Mouse (Mus musculus): ENCODE data around the gene 9230104L09Rik. TPM values are rescaled to one million over a fixed set of nuclear protein-coding genes. Genes with fewer than 3 reads are reported as not detected.

The 9230104L09Rik gene
- polyA plus RNA-seq (2016; fragmentation: Nextera tagmentation; extraction: Ambion mirVana) = not detected in 2 replicates

DNA sequence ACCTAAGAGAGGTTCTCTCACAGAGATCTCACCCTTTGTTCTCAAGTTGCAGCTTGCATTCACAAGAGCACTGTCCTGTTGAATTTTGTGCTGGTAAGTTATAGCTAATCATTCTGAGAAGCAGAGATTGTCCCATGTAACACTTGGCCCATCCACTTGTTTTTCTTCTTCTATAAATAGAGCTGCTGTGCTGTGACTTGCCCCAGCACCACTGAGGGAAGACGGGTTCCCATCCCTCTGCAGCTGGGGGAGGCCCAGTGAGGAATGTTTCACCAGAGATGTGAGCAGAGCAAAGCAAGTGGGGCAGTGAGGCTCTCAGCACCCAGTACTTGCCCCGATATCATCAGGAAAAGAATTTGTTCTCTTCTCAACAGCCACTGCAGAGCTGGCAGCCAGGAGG lies at the start of gene 9230104L09Rik:
Gene 9230104L09Rik (minus strand): TSS at position 73 of the 400 bp plus-strand sequence.
- H3K9ac ChIP-seq = no peak within 1 kb of the TSS
- no peak within 1 kb of the TSS for H3K4me3 ChIP-seq (replicated peaks)
- no peak within 1 kb of the TSS for H3K27ac ChIP-seq
- no peak for ATAC-seq (ENCODE audit: low FRiP score)
- no peaks in the 10 kb centered on the region for H3K4me1 ChIP-seq
- H3K9me3 ChIP-seq = no peaks in the 10 kb centered on the region
- WGBS = 72% methylated on average over 2 of the region's 2 CpGs
- no peaks in the 10 kb centered on the region for H3K27me3 ChIP-seq
- no peak within 1 kb of the TSS for H3K4me2 ChIP-seq
- H3K36me3 ChIP-seq (replicated peaks) = no peaks in the 10 kb centered on the region

GRCm38 (mm10) chr2:148902286-148902685 lies 37.4 kb upstream of the 9230104L09Rik start:
- no peak overlapping the region for H3K9ac ChIP-seq
- H3K27me3 ChIP-seq = no peaks in the 10 kb centered on the region
- no peak overlapping the region for H3K4me2 ChIP-seq
- no peaks in the 10 kb centered on the region for H3K36me3 ChIP-seq (replicated peaks)
- H3K4me1 ChIP-seq = no peaks in the 10 kb centered on the region
- H3K9me3 ChIP-seq = no peaks in the 10 kb centered on the region
- no peak overlapping the region for H3K4me3 ChIP-seq (replicated peaks)
- WGBS = 5% methylated on average over 5 of the region's 5 CpGs
- no peak overlapping the region for H3K27ac ChIP-seq
- ATAC-seq (ENCODE audit: low FRiP score) = peak; percentile 85

DNA sequence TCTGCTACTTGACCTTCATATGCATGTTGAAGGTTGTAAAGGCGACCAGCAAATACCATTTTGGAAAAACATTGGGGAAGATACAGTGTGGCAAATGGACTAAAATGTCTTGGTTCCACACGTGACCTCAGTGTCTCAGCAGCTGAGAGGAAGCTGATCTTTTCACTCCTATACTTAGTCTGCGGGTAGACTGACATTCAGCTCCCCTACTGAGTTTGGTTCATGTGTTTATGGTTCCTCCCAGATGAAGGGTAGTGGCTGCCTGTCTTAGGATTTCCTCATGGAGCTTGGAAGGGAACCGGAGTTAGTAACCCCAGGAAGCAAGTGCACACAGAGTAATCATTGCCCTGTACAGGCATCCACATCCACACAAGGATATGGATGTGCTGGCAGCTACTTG lies 35.5 kb upstream of the 9230104L09Rik start:
- Histone ChIP-seq H3K4me1 (no peaks in the 10 kb centered on the region), H3K4me2 (no peak overlapping the region), H3K9ac (no peak overlapping the region), H3K4me3 (replicated peaks) (no peak overlapping the region), H3K9me3 (no peaks in the 10 kb centered on the region), H3K27me3 (no peaks in the 10 kb centered on the region), H3K27ac (no peak overlapping the region), H3K36me3 (replicated peaks) (no peaks in the 10 kb centered on the region)
- no peak for ATAC-seq (ENCODE audit: low FRiP score)
- WGBS = 73% methylated on average over 4 of the region's 4 CpGs

DNA sequence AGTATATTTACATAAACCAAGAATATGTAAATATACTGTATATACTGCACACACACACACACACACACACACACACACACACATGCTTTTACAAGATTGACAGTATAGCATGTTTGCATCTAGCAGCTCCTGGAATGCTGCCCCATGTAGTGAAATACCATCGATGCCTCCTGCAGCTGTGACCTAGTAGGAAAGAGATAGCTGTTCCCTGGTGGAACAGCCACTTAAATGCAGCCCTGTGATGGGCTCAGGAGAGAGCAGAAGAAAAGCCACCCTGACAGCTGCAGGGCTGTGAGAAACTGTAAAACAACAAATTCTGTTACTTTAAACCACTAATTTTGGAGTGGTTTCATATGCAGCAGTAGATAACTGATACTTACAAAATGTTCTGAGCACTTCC lies 31.4 kb upstream of the 9230104L09Rik start:
- no peaks in the 10 kb centered on the region for H3K9me3 ChIP-seq
- H3K4me1 ChIP-seq = no peaks in the 10 kb centered on the region
- no peak overlapping the region for H3K4me2 ChIP-seq
- H3K9ac ChIP-seq = no peak overlapping the region
- no peaks in the 10 kb centered on the region for H3K36me3 ChIP-seq (replicated peaks)
- ATAC-seq (ENCODE audit: low FRiP score) = no peak
- H3K27ac ChIP-seq = no peak overlapping the region
- WGBS = 80% methylated on average over 1 of the region's 1 CpGs
- no peaks in the 10 kb centered on the region for H3K27me3 ChIP-seq
- H3K4me3 ChIP-seq (replicated peaks) = no peak overlapping the region

DNA sequence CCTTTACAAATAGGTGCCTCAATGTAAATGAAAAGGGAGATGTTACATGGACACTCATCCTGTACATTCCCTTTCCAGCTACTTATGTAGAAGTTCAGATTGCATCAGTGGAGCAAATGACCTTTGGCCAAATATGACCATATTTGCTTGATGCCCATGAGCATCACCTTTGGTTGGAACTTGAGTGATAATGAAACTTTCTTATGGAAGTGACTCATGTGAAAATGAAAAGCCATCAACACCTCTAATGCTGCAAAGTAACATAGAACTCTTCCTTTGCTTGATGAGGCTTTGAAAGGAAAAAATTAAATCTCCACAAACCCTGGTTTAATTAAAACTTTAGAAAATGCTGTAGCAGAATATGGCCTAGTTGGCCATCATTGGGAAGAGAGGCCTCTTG lies 28.3 kb upstream of the 9230104L09Rik start:
- Histone ChIP-seq H3K4me3 (replicated peaks) (no peak overlapping the region), H3K27ac (no peak overlapping the region), H3K36me3 (replicated peaks) (no peaks in the 10 kb centered on the region), H3K4me2 (no peak overlapping the region), H3K9me3 (no peaks in the 10 kb centered on the region), H3K4me1 (peaks cover 21% of the 10 kb centered on the region), H3K9ac (no peak overlapping the region), H3K27me3 (no peaks in the 10 kb centered on the region)
- no peak for ATAC-seq (ENCODE audit: low FRiP score)

GRCm38 (mm10) chr2:148890021-148890851 lies 25.4 kb upstream of the 9230104L09Rik start:
- ATAC-seq (ENCODE audit: low FRiP score) = peak; percentile 94
- WGBS = 5% methylated on average over 5 of the region's 5 CpGs
- H3K4me2 ChIP-seq = 0 out of 2 replicates have a peak overlapping the region, but pooled peaks have one; percentile 1
- H3K27me3 ChIP-seq = no peaks in the 10 kb centered on the region
- no peak overlapping the region for H3K4me3 ChIP-seq (replicated peaks)
- peak overlapping the region; percentile 90 for H3K27ac ChIP-seq
- H3K9ac ChIP-seq = no peak overlapping the region
- no peaks in the 10 kb centered on the region for H3K36me3 ChIP-seq (replicated peaks)
- H3K9me3 ChIP-seq = no peaks in the 10 kb centered on the region
- H3K4me1 ChIP-seq = peaks cover 21% of the 10 kb centered on the region

GRCm38 (mm10) chr2:148889331-148890010 lies 24.6 kb upstream of the 9230104L09Rik start:
- no peaks in the 10 kb centered on the region for H3K27me3 ChIP-seq
- peak; percentile 81 for ATAC-seq (ENCODE audit: low FRiP score)
- H3K4me3 ChIP-seq (replicated peaks) = no peak overlapping the region
- H3K27ac ChIP-seq = peak overlapping the region; percentile 90
- H3K36me3 ChIP-seq (replicated peaks) = no peaks in the 10 kb centered on the region
- peaks cover 21% of the 10 kb centered on the region for H3K4me1 ChIP-seq
- H3K4me2 ChIP-seq = 0 out of 2 replicates have a peak overlapping the region, but pooled peaks have one; percentile 1
- no peak overlapping the region for H3K9ac ChIP-seq
- no peaks in the 10 kb centered on the region for H3K9me3 ChIP-seq
- WGBS = 14% methylated on average over 3 of the region's 3 CpGs

- Histone ChIP-seq H3K9me3 (no peaks in the 10 kb centered on the region), H3K27ac (peak overlapping the region; percentile 90), H3K9ac (no peak overlapping the region), H3K36me3 (replicated peaks) (no peaks in the 10 kb centered on the region), H3K4me2 (no peak overlapping the region), H3K4me1 (peaks cover 21% of the 10 kb centered on the region), H3K4me3 (replicated peaks) (no peak overlapping the region), H3K27me3 (no peaks in the 10 kb centered on the region)
- WGBS = 54% methylated on average over 3 of the region's 3 CpGs
- ATAC-seq (ENCODE audit: low FRiP score) = no peak
These were observed 24.0 kb upstream of the 9230104L09Rik start for GRCm38 (mm10) chr2:148888872-148889271.

DNA sequence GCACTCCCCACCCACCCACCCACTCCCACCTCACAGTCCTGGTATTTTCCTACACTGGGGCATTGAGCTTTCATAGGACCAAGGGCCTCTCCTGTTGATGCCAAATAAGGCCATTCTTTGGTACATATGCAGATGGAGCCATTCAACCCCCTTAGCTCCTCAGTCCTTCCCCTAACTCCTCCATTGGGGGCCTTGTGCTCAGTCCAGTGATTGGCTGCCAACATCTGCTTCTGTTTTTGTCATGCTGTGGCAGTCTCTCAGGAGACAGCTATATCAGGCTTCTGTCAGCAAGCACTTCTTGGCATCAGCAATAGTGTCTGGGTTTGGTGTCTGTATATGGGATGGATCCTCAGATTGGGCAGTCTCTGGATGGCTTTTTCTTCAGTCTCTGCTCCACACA lies 19.9 kb upstream of the 9230104L09Rik start:
- Histone ChIP-seq H3K4me3 (replicated peaks) (no peak overlapping the region), H3K4me2 (no peak overlapping the region), H3K9me3 (no peaks in the 10 kb centered on the region), H3K4me1 (peaks cover 9% of the 10 kb centered on the region; the same call in 1 of the 2 replicates), H3K27me3 (no peaks in the 10 kb centered on the region), H3K9ac (no peak overlapping the region), H3K36me3 (replicated peaks) (no peaks in the 10 kb centered on the region), H3K27ac (no peak overlapping the region)
- no peak for ATAC-seq (ENCODE audit: low FRiP score)

DNA sequence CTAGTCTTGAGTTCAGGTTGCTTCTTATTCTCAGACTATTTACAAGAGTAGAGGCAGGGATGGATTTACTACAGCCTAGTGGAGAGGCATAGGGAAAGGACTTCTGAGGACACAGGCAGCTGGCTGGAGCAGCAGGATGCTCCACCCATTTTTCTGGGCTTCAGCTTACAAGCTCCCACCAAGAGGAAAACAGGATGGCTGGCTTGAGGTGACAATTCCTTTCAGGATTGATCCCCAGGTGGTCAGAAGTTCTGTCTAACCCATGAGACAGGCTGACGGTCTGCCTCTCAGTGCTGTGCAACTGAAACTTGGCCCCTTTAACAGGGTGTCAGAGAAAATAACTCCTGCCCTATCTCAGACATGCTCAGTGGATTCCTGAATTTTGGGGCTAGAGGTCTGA lies 14.4 kb upstream of the 9230104L09Rik start:
- no peaks in the 10 kb centered on the region for H3K27me3 ChIP-seq
- H3K36me3 ChIP-seq (replicated peaks) = no peaks in the 10 kb centered on the region
- no peaks in the 10 kb centered on the region for H3K9me3 ChIP-seq
- no peak overlapping the region for H3K9ac ChIP-seq
- no peak overlapping the region for H3K4me2 ChIP-seq
- 52% methylated on average over 1 of the region's 1 CpGs for WGBS
- H3K27ac ChIP-seq = no peak overlapping the region
- H3K4me3 ChIP-seq (replicated peaks) = no peak overlapping the region
- ATAC-seq (ENCODE audit: low FRiP score) = no peak
- H3K4me1 ChIP-seq = peaks cover 8% of the 10 kb centered on the region

DNA sequence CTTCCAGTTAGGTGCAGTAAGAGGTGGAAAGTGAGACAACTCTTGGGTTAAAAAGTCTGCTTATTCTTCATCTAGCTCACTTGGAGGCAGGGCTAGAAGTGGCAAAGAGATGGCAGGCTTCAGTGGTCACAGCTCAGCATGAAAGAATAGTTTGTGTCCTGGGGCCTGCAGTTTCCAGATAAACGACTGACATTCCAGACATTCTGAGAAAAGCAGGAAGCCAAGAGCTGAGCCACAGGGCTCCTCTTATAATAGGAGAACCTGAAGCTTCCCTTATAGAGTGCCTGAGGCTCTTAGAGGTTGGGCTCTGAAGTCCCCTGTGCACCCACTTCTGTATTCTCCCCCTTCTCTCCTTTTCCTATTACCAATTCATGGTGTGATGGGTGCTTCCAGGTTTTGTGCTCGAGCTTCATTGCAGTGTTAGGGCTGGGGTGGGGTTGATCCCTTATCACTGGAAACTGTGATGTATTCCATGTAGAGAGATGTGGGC lies 13.8 kb upstream of the 9230104L09Rik start:
- H3K9ac ChIP-seq = no peak overlapping the region
- peaks cover 13% of the 10 kb centered on the region for H3K4me1 ChIP-seq
- ATAC-seq (ENCODE audit: low FRiP score) = no peak
- no peaks in the 10 kb centered on the region for H3K36me3 ChIP-seq (replicated peaks)
- H3K27ac ChIP-seq = no peak overlapping the region
- no peaks in the 10 kb centered on the region for H3K27me3 ChIP-seq
- H3K9me3 ChIP-seq = no peaks in the 10 kb centered on the region
- 10% methylated on average over 2 of the region's 2 CpGs for WGBS
- no peak overlapping the region for H3K4me2 ChIP-seq
- H3K4me3 ChIP-seq (replicated peaks) = no peak overlapping the region

- whole genome bisulfite sequencing = 58% methylated on average over 3 of the region's 3 CpGs
- Histone ChIP-seq H3K4me3 (replicated peaks) (no peak overlapping the region), H3K4me1 (peaks cover 27% of the 10 kb centered on the region)
These were observed 12.4 kb upstream of the 9230104L09Rik start for GRCm38 (mm10) chr2:148877016-148877770.

More at GRCm38 (mm10) chr2:148877016-148877770, 12.4 kb upstream of the 9230104L09Rik start:
- Histone ChIP-seq H3K36me3 (replicated peaks) (peaks cover 4% of the 10 kb centered on the region), H3K27me3 (no peaks in the 10 kb centered on the region), H3K9me3 (no peaks in the 10 kb centered on the region), H3K4me2 (no peak overlapping the region), H3K9ac (no peak overlapping the region), H3K27ac (no peak overlapping the region)
- ATAC-seq (ENCODE audit: low FRiP score) = no peak
